Mouse (Mus musculus): ENCODE results near the gene Usp18. TPM values are rescaled to one million over a fixed set of nuclear protein-coding genes. Genes with fewer than 3 reads are reported as not detected.

Usp18 gene
- polyA plus RNA-seq, 1 experiment = 9.9 TPM

GRCm38 (mm10) chr6:121221876-121222597 is 23.7 kb upstream of the Usp18 start:
- H3K27me3 ChIP-seq (ENCODE audit: control insufficient read depth, insufficient read depth, low read length) = no peaks in the 10 kb centered on the region
- H3K4me3 ChIP-seq (ENCODE audit: extremely low read depth, insufficient read depth, insufficient read length) = no peak overlapping the region
- no peaks in the 10 kb centered on the region for H3K36me3 ChIP-seq (ENCODE audit: control insufficient read depth, insufficient read depth, low read length)
- H3K4me1 ChIP-seq (ENCODE audit: control insufficient read depth, insufficient read depth, insufficient read length) = peaks cover 18% of the 10 kb centered on the region; the same call in 1 of the 2 replicates
- no peak overlapping the region for H3K27ac ChIP-seq (ENCODE audit: insufficient read depth, low read length)
- WGBS = 90% methylated on average over 8 of the region's 8 CpGs
- TF ChIP-seq POLR2A (IDR thresholded peaks at IDR 0.05; ENCODE audit: low read depth, low read length) = no peak
- no peak for TF ChIP-seq CTCF (IDR thresholded peaks at IDR 0.05; ENCODE audit: extremely low read depth, insufficient read depth, insufficient read length, insufficient replicate concordance)
- no peak for DNase-seq (ENCODE audit: low read depth in 1 of 2, low spot score in 2 of 2)

- no peak for DNase-seq (ENCODE audit: low read depth in 1 of 2, low spot score in 2 of 2)
- 89% methylated on average over 14 of the region's 14 CpGs for WGBS
- no peaks in the 10 kb centered on the region for H3K27me3 ChIP-seq (ENCODE audit: control insufficient read depth, insufficient read depth, low read length)
- no peak overlapping the region for H3K4me3 ChIP-seq (ENCODE audit: extremely low read depth, insufficient read depth, insufficient read length)
- no peak for TF ChIP-seq POLR2A (IDR thresholded peaks at IDR 0.05; ENCODE audit: low read depth, low read length)
- no peak for TF ChIP-seq CTCF (IDR thresholded peaks at IDR 0.05; ENCODE audit: extremely low read depth, insufficient read depth, insufficient read length, insufficient replicate concordance)
- no peaks in the 10 kb centered on the region for H3K36me3 ChIP-seq (ENCODE audit: control insufficient read depth, insufficient read depth, low read length)
- peaks cover 22% of the 10 kb centered on the region; the same call in 1 of the 2 replicates for H3K4me1 ChIP-seq (ENCODE audit: control insufficient read depth, insufficient read depth, insufficient read length)
- H3K27ac ChIP-seq (ENCODE audit: insufficient read depth, low read length) = no peak overlapping the region
These were observed 22.7 kb upstream of the Usp18 start for GRCm38 (mm10) chr6:121223001-121223400.

GRCm38 (mm10) chr6:121224067-121224466 is 21.6 kb upstream of the Usp18 start:
- no peaks in the 10 kb centered on the region for H3K27me3 ChIP-seq (ENCODE audit: control insufficient read depth, insufficient read depth, low read length)
- TF ChIP-seq POLR2A (IDR thresholded peaks at IDR 0.05; ENCODE audit: low read depth, low read length) (no peak), CTCF (IDR thresholded peaks at IDR 0.05; ENCODE audit: extremely low read depth, insufficient read depth, insufficient read length, insufficient replicate concordance) (no peak)
- DNase-seq (ENCODE audit: low read depth in 1 of 2, low spot score in 2 of 2) = no peak
- H3K27ac ChIP-seq (ENCODE audit: insufficient read depth, low read length) = no peak overlapping the region
- H3K4me1 ChIP-seq (ENCODE audit: control insufficient read depth, insufficient read depth, insufficient read length) = peaks cover 21% of the 10 kb centered on the region; the same call in 1 of the 2 replicates
- H3K4me3 ChIP-seq (ENCODE audit: extremely low read depth, insufficient read depth, insufficient read length) = no peak overlapping the region
- 61% methylated on average over 5 of the region's 5 CpGs for WGBS
- H3K36me3 ChIP-seq (ENCODE audit: control insufficient read depth, insufficient read depth, low read length) = no peaks in the 10 kb centered on the region

- no peak overlapping the region for H3K27ac ChIP-seq (ENCODE audit: insufficient read depth, low read length)
- 33% methylated on average over 6 of the region's 6 CpGs for WGBS
- DNase-seq (ENCODE audit: low read depth in 1 of 2, low spot score in 2 of 2) = no peak
These were observed 20.7 kb upstream of the Usp18 start for GRCm38 (mm10) chr6:121224993-121225392.

GRCm38 (mm10) chr6:121226043-121226442 is 19.7 kb upstream of the Usp18 start:
- Histone ChIP-seq H3K27me3 (ENCODE audit: control insufficient read depth, insufficient read depth, low read length) (no peaks in the 10 kb centered on the region), H3K4me1 (ENCODE audit: control insufficient read depth, insufficient read depth, insufficient read length) (peaks cover 21% of the 10 kb centered on the region; the same call in 1 of the 2 replicates), H3K4me3 (ENCODE audit: extremely low read depth, insufficient read depth, insufficient read length) (no peak overlapping the region), H3K27ac (ENCODE audit: insufficient read depth, low read length) (0 out of 2 replicates have a peak overlapping the region, but pooled peaks have one; percentile 19), H3K36me3 (ENCODE audit: control insufficient read depth, insufficient read depth, low read length) (no peaks in the 10 kb centered on the region)
- no peak for DNase-seq (ENCODE audit: low read depth in 1 of 2, low spot score in 2 of 2)
- TF ChIP-seq CTCF (IDR thresholded peaks at IDR 0.05; ENCODE audit: extremely low read depth, insufficient read depth, insufficient read length, insufficient replicate concordance) (no peak), POLR2A (IDR thresholded peaks at IDR 0.05; ENCODE audit: low read depth, low read length) (no peak)
- 10% methylated on average over 4 of the region's 4 CpGs for WGBS

More at GRCm38 (mm10) chr6:121224993-121225392, 20.7 kb upstream of the Usp18 start:
- H3K4me1 ChIP-seq (ENCODE audit: control insufficient read depth, insufficient read depth, insufficient read length) = peaks cover 21% of the 10 kb centered on the region; the same call in 1 of the 2 replicates
- no peaks in the 10 kb centered on the region for H3K27me3 ChIP-seq (ENCODE audit: control insufficient read depth, insufficient read depth, low read length)
- no peak overlapping the region for H3K4me3 ChIP-seq (ENCODE audit: extremely low read depth, insufficient read depth, insufficient read length)
- no peak for TF ChIP-seq POLR2A (IDR thresholded peaks at IDR 0.05; ENCODE audit: low read depth, low read length)
- no peak for TF ChIP-seq CTCF (IDR thresholded peaks at IDR 0.05; ENCODE audit: extremely low read depth, insufficient read depth, insufficient read length, insufficient replicate concordance)
- H3K36me3 ChIP-seq (ENCODE audit: control insufficient read depth, insufficient read depth, low read length) = no peaks in the 10 kb centered on the region

GRCm38 (mm10) chr6:121226744-121227143 is 19.0 kb upstream of the Usp18 start:
- Histone ChIP-seq H3K27ac (ENCODE audit: insufficient read depth, low read length) (0 out of 2 replicates have a peak overlapping the region, but pooled peaks have one; percentile 19), H3K4me1 (ENCODE audit: control insufficient read depth, insufficient read depth, insufficient read length) (peaks cover 21% of the 10 kb centered on the region; the same call in 1 of the 2 replicates)
- no peak for DNase-seq (ENCODE audit: low read depth in 1 of 2, low spot score in 2 of 2)

GRCm38 (mm10) chr6:121228421-121228820 is 17.3 kb upstream of the Usp18 start:
- no peaks in the 10 kb centered on the region for H3K27me3 ChIP-seq (ENCODE audit: control insufficient read depth, insufficient read depth, low read length)
- DNase-seq (ENCODE audit: low read depth in 1 of 2, low spot score in 2 of 2) = no peak
- 65% methylated on average over 8 of the region's 8 CpGs for WGBS
- peaks cover 21% of the 10 kb centered on the region; the same call in 1 of the 2 replicates for H3K4me1 ChIP-seq (ENCODE audit: control insufficient read depth, insufficient read depth, insufficient read length)
- no peak for TF ChIP-seq CTCF (IDR thresholded peaks at IDR 0.05; ENCODE audit: extremely low read depth, insufficient read depth, insufficient read length, insufficient replicate concordance)
- H3K4me3 ChIP-seq (ENCODE audit: extremely low read depth, insufficient read depth, insufficient read length) = no peak overlapping the region
- H3K27ac ChIP-seq (ENCODE audit: insufficient read depth, low read length) = no peak overlapping the region
- no peaks in the 10 kb centered on the region for H3K36me3 ChIP-seq (ENCODE audit: control insufficient read depth, insufficient read depth, low read length)

More at GRCm38 (mm10) chr6:121226744-121227143, 19.0 kb upstream of the Usp18 start:
- 16% methylated on average over 2 of the region's 2 CpGs for WGBS
- Histone ChIP-seq H3K36me3 (ENCODE audit: control insufficient read depth, insufficient read depth, low read length) (no peaks in the 10 kb centered on the region), H3K27me3 (ENCODE audit: control insufficient read depth, insufficient read depth, low read length) (no peaks in the 10 kb centered on the region), H3K4me3 (ENCODE audit: extremely low read depth, insufficient read depth, insufficient read length) (no peak overlapping the region)
- TF ChIP-seq POLR2A (IDR thresholded peaks at IDR 0.05; ENCODE audit: low read depth, low read length) (no peak), CTCF (IDR thresholded peaks at IDR 0.05; ENCODE audit: extremely low read depth, insufficient read depth, insufficient read length, insufficient replicate concordance) (no peak)
